Mouse (Mus musculus): ENCODE measurements at regions not wholly inside any gene's neighbourhood (a gene's known extent, or its start where the extent isn't known, plus 50 kb on each side); places are given as distances from the start of the nearest gene placed in this dataset.

DNA sequence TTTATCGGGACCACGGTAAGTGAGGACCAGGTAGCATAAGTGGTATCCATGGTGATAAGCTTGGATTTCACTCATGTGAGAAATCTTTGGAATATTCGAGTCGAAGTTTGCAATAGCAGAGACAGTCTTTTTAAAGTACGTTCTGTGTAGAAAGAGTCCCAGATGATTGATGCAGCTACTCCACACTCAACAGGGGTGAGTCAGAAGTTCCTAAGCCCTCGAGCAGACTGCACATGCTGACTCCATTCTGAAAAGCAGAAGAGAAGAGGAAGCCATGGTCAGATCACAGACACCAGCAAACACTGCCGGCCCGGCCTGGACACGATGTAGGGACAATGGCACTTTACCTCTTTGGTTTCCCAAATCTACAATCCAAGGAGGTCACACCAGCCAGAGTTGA lies 120.6 kb downstream of the Npy start:
- H3K27ac ChIP-seq (ENCODE audit: insufficient read depth, low read length), result no peak overlapping the region
- no peak overlapping the region for H3K4me3 ChIP-seq (ENCODE audit: insufficient read depth, low read length)
- no peak for TF ChIP-seq POLR2A (IDR thresholded peaks at IDR 0.05; ENCODE audit: extremely low read depth, insufficient read depth, low read length)
- no peak for TF ChIP-seq CTCF (IDR thresholded peaks at IDR 0.05; ENCODE audit: extremely low read depth, insufficient read depth, low read length)
- H3K4me1 ChIP-seq (ENCODE audit: control insufficient read depth, insufficient read depth, low read length), result no peaks in the 10 kb centered on the region

DNA sequence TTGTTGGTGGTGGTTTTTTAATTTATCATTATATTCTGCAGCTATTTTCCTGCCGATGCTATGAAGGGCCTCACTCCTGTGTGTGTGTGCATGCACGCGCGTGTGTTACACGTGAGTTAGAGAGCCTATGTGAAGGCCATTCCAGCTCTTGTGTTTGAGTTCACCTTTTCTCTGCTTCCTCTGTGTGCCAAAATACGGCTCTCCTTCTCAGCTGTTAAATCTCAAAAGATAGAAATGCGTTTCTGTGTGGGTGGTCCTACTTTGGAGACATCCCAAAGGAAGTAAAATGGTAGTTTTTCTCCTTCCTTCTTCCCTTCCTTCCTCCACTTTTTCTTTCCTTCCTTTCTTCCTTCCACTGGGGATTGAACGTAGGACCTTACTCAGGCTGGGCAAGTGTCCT lies 136.4 kb downstream of the Npy start:
- H3K4me1 ChIP-seq (ENCODE audit: control insufficient read depth, insufficient read depth, low read length), result no peaks in the 10 kb centered on the region; the same call in none of the 2 replicates
- no peak overlapping the region for H3K4me3 ChIP-seq (ENCODE audit: insufficient read depth, low read length)
- H3K27ac ChIP-seq (ENCODE audit: insufficient read depth, low read length), result no peak overlapping the region
- TF ChIP-seq CTCF (IDR thresholded peaks at IDR 0.05; ENCODE audit: extremely low read depth, insufficient read depth, low read length), result no peak
- no peak for TF ChIP-seq POLR2A (IDR thresholded peaks at IDR 0.05; ENCODE audit: extremely low read depth, insufficient read depth, low read length)

DNA sequence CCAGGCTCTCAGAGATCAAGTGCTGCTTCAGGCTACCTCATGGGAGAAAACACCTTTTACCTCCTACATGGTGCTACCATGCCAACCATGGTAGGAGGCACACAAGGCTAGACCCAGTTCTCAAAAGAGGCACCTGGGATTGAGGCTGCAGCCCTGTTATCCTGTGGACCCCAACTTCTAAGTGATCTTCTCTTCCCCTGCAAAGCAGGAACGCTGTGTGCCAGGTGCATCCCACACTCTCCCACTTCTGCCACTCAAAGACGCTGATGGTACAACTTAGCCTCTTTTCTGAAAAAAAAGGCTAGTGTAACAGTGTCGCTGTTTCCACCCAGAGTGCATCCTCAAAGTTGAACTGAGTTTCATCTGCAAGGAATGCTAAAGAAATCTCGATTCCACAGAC lies 138.7 kb downstream of the Npy start:
- no peak for TF ChIP-seq POLR2A (IDR thresholded peaks at IDR 0.05; ENCODE audit: extremely low read depth, insufficient read depth, low read length)
- TF ChIP-seq CTCF (IDR thresholded peaks at IDR 0.05; ENCODE audit: extremely low read depth, insufficient read depth, low read length), result no peak
- Histone ChIP-seq H3K4me1 (ENCODE audit: control insufficient read depth, insufficient read depth, low read length) (no peaks in the 10 kb centered on the region; the same call in none of the 2 replicates), H3K27ac (ENCODE audit: insufficient read depth, low read length) (no peak overlapping the region), H3K4me3 (ENCODE audit: insufficient read depth, low read length) (no peak overlapping the region)

DNA sequence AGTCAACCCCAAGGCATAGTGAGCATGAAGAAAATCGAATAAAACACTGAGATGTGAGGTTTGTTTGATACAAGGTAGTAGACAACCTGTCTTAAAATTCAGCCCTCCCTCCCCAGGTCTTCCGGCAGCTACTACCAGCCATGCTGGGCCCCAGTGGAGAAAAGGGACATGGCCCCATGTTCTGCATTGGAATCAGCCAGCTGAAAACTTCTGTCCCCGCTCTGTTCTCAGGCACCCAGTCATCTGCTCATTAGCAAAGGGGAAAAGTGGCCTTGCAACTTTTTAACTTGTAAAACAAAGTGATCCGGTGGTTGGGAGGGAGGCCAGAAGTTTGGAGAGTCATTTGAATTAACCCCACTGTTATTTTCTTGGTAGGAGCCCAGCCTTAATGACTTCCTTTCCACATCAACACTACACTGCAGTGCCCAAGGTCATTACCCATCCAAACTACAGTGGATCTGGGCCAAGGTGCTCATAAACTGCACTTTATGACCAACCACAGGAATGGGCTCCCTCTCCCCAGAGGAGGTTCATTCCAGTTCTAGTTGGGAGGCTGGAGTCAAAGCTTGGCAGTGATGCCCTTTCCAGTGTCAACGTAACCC lies 143.5 kb downstream of the Npy start:
- Histone ChIP-seq H3K4me1 (ENCODE audit: control insufficient read depth, insufficient read depth, low read length) (no peaks in the 10 kb centered on the region), H3K4me3 (ENCODE audit: insufficient read depth, low read length) (no peak overlapping the region), H3K27ac (ENCODE audit: insufficient read depth, low read length) (no peak overlapping the region)
- no peak for TF ChIP-seq POLR2A (IDR thresholded peaks at IDR 0.05; ENCODE audit: extremely low read depth, insufficient read depth, low read length)
- no peak for TF ChIP-seq CTCF (IDR thresholded peaks at IDR 0.05; ENCODE audit: extremely low read depth, insufficient read depth, low read length)

DNA sequence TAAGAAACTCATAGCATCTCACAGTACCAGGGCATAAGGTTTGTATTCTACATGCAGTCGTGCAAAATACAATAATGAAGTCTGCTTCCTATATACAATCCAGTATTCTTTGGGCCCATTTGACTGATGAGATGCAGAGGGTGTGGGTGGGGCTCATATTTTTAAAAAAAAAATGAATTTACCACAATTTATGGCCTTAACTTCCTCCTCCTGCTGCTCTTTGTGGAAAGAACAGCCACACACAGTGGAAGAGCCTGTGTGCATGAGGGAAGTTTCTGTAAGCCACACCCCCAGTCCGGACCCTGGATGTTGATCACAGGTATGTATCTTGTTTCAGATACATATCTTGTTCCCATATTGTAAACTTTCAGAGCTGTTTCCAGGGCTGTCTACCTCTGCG lies 143.5 kb upstream of the Mpp6 start:
- no peak overlapping the region for H3K27ac ChIP-seq (ENCODE audit: insufficient read depth, low read length)
- H3K4me1 ChIP-seq (ENCODE audit: control insufficient read depth, insufficient read depth, low read length), result no peaks in the 10 kb centered on the region
- H3K4me3 ChIP-seq (ENCODE audit: insufficient read depth, low read length), result no peak overlapping the region
- TF ChIP-seq CTCF (IDR thresholded peaks at IDR 0.05; ENCODE audit: extremely low read depth, insufficient read depth, low read length) (no peak), POLR2A (IDR thresholded peaks at IDR 0.05; ENCODE audit: extremely low read depth, insufficient read depth, low read length) (no peak)

DNA sequence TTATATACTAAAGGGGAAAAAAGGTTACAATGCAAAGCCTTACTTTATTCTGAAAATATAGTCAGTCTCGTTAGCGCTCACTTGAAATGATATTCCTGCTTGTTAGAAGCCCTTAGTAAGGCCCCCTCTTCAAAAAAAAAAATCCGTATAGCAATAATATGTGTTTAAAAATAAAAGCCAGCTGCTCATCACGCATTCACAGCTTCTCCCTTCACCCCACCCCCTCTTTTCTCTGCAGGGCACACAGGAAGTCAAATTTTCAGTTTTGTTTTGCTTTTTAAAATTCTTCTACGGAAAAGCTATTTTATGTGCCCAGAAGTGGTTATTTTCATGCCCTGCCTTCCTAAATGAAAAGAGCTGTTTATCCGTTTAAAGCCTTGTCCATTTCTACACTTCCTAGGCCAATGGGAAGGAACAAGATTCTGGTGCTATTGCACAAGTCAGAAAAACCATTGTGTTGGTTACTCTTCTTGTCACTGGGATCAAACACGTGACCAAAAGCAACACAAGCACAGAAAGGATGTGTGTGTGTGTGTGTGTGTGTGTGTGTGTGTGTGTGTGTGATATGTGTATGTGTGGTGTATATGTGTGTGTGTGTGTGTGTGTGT lies 136.7 kb upstream of the Mpp6 start:
- no peak overlapping the region for H3K27ac ChIP-seq (ENCODE audit: insufficient read depth, low read length)
- TF ChIP-seq CTCF (IDR thresholded peaks at IDR 0.05; ENCODE audit: extremely low read depth, insufficient read depth, low read length), result no peak
- TF ChIP-seq POLR2A (IDR thresholded peaks at IDR 0.05; ENCODE audit: extremely low read depth, insufficient read depth, low read length), result no peak
- H3K4me3 ChIP-seq (ENCODE audit: insufficient read depth, low read length), result no peak overlapping the region
- H3K4me1 ChIP-seq (ENCODE audit: control insufficient read depth, insufficient read depth, low read length), result peaks cover 2% of the 10 kb centered on the region; the same call in 1 of the 2 replicates

DNA sequence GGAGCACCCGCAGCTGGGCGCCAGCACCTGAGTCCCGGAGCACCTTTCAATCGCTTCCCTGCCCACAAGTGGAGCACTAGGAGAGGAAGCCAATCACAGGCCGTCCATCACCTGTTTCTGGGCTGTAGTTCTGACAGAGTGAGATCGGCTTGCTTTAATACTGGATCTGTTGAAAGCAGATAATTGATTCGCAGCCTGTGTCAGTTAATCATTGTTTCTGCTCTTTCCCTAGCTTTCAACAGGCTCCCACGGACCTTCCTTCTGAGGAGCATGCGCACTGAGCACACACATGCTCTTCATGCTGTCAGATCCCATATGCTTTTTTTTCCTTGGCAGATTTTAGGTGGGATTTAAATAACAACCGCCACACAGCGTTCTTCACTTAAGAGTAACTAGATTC lies 132.3 kb upstream of the Mpp6 start:
- Histone ChIP-seq H3K4me1 (ENCODE audit: control insufficient read depth, insufficient read depth, low read length) (peaks cover 2% of the 10 kb centered on the region; the same call in 1 of the 2 replicates), H3K27ac (ENCODE audit: insufficient read depth, low read length) (no peak overlapping the region), H3K4me3 (ENCODE audit: insufficient read depth, low read length) (no peak overlapping the region)

DNA sequence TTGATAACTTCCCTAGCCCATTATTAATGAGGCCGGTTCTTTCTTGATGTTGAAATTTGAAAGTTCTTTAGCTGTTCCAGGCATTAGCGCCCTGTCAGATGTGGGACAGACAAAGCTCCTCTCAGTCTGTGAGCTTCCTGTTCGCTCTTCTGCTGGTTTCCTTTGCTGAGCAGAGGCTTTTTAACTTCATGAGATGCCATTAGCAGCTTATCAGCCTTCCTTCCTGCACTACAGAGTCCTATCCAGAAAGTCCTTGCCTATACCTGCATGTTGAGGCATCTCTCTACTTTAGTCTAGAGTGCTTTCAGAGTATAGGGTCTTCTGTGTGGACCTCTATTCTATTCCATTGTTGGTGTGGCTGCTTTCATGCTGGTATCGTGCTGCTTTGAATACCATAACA lies 126.3 kb upstream of the Mpp6 start:
- Histone ChIP-seq H3K4me3 (ENCODE audit: insufficient read depth, low read length) (no peak overlapping the region), H3K27ac (ENCODE audit: insufficient read depth, low read length) (no peak overlapping the region), H3K4me1 (ENCODE audit: control insufficient read depth, insufficient read depth, low read length) (no peaks in the 10 kb centered on the region)
- TF ChIP-seq POLR2A (IDR thresholded peaks at IDR 0.05; ENCODE audit: extremely low read depth, insufficient read depth, low read length), result no peak
- TF ChIP-seq CTCF (IDR thresholded peaks at IDR 0.05; ENCODE audit: extremely low read depth, insufficient read depth, low read length), result no peak

More for the DNA sequence above, 132.3 kb upstream of the Mpp6 start:
- TF ChIP-seq CTCF (IDR thresholded peaks at IDR 0.05; ENCODE audit: extremely low read depth, insufficient read depth, low read length) (no peak), POLR2A (IDR thresholded peaks at IDR 0.05; ENCODE audit: extremely low read depth, insufficient read depth, low read length) (no peak)

DNA sequence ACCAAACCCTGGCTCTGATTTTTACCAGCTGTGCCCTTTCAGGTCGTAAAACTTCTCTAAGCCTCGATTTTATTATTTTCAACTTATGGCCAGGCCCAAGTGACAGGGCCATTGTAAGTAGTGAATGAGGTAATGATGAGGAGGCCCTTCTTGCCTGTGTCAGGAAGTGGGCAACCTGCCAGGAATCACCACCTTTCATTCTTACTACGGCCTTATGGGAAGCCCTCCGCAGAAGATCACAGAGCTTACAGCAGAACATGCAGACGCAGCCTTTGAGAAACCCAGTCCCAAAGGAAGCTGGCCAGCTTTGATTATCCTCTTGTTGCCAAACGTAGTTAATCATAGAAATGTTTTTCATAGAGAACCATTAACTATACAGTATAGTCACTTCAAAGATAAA lies 124.9 kb upstream of the Mpp6 start:
- no peak for TF ChIP-seq POLR2A (IDR thresholded peaks at IDR 0.05; ENCODE audit: extremely low read depth, insufficient read depth, low read length)
- TF ChIP-seq CTCF (IDR thresholded peaks at IDR 0.05; ENCODE audit: extremely low read depth, insufficient read depth, low read length), result no peak
- H3K4me1 ChIP-seq (ENCODE audit: control insufficient read depth, insufficient read depth, low read length), result no peaks in the 10 kb centered on the region
- H3K27ac ChIP-seq (ENCODE audit: insufficient read depth, low read length), result no peak overlapping the region
- H3K4me3 ChIP-seq (ENCODE audit: insufficient read depth, low read length), result no peak overlapping the region

DNA sequence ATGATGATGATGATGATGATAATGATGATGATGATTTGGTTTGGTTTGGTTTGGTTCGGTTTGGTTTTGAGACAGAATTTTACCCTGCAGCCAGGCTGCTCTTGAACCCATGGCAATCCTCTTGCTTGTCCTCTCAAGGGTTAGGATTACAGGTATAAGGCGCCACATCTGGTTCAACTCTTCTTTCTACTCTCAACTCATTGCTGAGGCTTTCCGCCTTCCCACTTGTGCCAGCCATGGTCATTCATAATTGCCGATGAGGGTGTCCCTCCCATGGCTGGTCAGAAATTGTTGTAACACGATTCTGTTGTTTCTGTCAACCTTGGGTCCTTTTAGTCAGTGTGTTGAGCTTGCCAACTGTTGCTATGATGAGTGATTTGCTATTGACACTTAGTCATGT lies 122.9 kb upstream of the Mpp6 start:
- TF ChIP-seq CTCF (IDR thresholded peaks at IDR 0.05; ENCODE audit: extremely low read depth, insufficient read depth, low read length) (no peak), POLR2A (IDR thresholded peaks at IDR 0.05; ENCODE audit: extremely low read depth, insufficient read depth, low read length) (no peak)
- Histone ChIP-seq H3K4me3 (ENCODE audit: insufficient read depth, low read length) (no peak overlapping the region), H3K27ac (ENCODE audit: insufficient read depth, low read length) (no peak overlapping the region), H3K4me1 (ENCODE audit: control insufficient read depth, insufficient read depth, low read length) (peaks cover 2% of the 10 kb centered on the region)

All from cortical plate, adult 2 months (tissue).